Comparison of ENCODE assay signal across 20 mouse cellular contexts in the genomic region with DNA sequence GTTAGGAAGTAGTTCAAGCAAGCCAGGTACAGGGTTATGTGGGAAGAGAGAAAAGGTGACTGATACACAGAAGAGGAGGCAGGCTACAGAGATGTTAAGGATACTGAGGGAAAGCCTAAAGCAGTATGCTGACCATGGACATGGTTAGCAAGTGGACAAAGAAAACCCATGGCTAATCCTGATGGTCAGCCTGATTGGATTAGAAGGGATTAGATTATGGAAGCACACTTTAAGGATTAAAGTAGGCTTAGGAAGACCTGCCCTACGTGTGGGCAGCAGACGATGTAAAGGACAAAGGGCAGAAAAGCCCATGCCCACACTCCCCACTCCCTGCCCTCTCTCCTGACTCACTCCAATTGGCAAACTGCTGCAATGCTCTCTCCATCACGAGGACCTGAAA. TPM values are rescaled to one million over a fixed set of nuclear protein-coding genes. Genes with fewer than 3 reads are reported as not detected.
DNase-seq lines count a peak whose midpoint lies in the region; TF ChIP-seq lines count a peak whose summit lies in the region.
"Had no signal": no experiment of that assay in that cellular context is flagged by ENCODE, and none has a peak within 500 bp of the region (broad histone marks: within the 10 kb centered on the region; RNA-seq: fewer than 3 reads in every experiment).

No protein-coding gene starts in this region.

- no peak for TF ChIP-seq CTCF in gastrocnemius, adult 2 months (IDR thresholded peaks at IDR 0.05)

- H3K27ac ChIP-seq in gastrocnemius, adult 2 months = peak overlapping the region; percentile 61; the same call in 1 of the 2 replicates
- H3K27ac ChIP-seq: embryonic facial prominence, embryonic 13.5 days; embryonic facial prominence, embryonic 15.5 days; forebrain, embryonic 10.5 days; forebrain, embryonic 12.5 days had no signal

- intact Hi-C loops in gastrocnemius, adult 2 months (cut with DNase I) = loop anchor here (2.0 kb wide), 1 partner anchor 35 kb away; no protein-coding TSS in a partner anchor

- H3K4me3 ChIP-seq in gastrocnemius, adult 2 months = no peak overlapping the region
- H3K4me3 ChIP-seq: embryonic facial prominence, embryonic 13.5 days; embryonic facial prominence, embryonic 15.5 days; erythroblast, embryonic 14.5 days; forebrain, embryonic 10.5 days; forebrain, embryonic 12.5 days had no signal

- DNase-seq in gastrocnemius, adult 2 months = no peak
- no peak for DNase-seq in gastrocnemius, postnatal 25 days
- DNase-seq in retina, adult 2 months (ENCODE audit: low read depth, low spot score) = peak; percentile 56
- no peak for DNase-seq in retina, embryonic 14.5 days (ENCODE audit: low spot score)
- peak; percentile 30 for DNase-seq in retina, postnatal 7 days (ENCODE audit: low read depth, low spot score)
- no peak for DNase-seq in embryo, embryonic 11 days
- DNase-seq: adrenal gland, adult 2 months; adrenal gland, postnatal 10 days; adrenal gland, postnatal 25 days; cerebellum, adult 11 months; cerebellum, adult 18-20 months; cerebellum, adult 9-10 months; cerebellum, postnatal 10 days; cerebellum, postnatal 25 days had no signal

RNA-seq across cellular contexts. Expression of a gene that starts 25.0 kb away (rescaled TPM):
- total RNA-seq in gastrocnemius, adult 2 months (2021) = 10 to 100 TPM; 15.7 to 18.0 TPM
- total RNA-seq in gastrocnemius, postnatal 25 days (2021) = 10 to 100 TPM; 19.5 to 22.7 TPM
- total RNA-seq: MEL had no signal

Comparison
In these comparisons a context has a peak if more than half of its experiments do, and no peak if none do; other contexts are left out.
1. DNase-seq: peak in retina, adult 2 months (single experiment) and retina, postnatal 7 days (single experiment); none in gastrocnemius, adult 2 months (single experiment), gastrocnemius, postnatal 25 days (single experiment), retina, embryonic 14.5 days (single experiment) and embryo, embryonic 11 days (single experiment).